Mouse (Mus musculus) c-Kit-negative CD71-positive TER-119-positive erythroid progenitor cells, embryonic 14.5 days (primary cell): ENCODE data around the gene Lpin1.

ENCODE experiments used
- DNase-seq: peaks from one replicate; pipeline ENCODE4 v3.0.0-alpha.2; 2013; ENCODE audit warnings: low read depth, low spot score

Lpin1 gene

DNA sequence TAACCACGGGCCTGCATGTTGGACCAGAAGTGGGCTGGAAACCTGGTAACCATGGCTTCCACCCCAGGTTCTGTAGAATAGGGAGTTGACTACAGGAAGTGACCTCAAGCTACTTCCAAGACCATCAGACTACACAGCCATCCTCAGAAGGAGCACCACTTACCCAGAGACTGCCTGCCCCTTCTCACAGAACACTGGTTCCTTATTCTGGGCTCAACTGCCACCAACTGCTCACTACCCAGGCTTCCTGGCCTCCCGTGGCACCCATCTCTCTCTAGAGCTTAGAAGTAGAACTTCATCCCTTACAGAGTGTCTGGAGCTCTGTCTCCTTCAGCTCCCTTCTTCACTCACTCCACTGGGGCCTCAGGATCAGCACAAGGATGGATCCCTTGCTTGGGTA, at the start of gene Lpin1:
TSS of gene Lpin1 (minus strand) at position 31 of the 400 bp plus-strand sequence.
- no peak for DNase-seq

DNA sequence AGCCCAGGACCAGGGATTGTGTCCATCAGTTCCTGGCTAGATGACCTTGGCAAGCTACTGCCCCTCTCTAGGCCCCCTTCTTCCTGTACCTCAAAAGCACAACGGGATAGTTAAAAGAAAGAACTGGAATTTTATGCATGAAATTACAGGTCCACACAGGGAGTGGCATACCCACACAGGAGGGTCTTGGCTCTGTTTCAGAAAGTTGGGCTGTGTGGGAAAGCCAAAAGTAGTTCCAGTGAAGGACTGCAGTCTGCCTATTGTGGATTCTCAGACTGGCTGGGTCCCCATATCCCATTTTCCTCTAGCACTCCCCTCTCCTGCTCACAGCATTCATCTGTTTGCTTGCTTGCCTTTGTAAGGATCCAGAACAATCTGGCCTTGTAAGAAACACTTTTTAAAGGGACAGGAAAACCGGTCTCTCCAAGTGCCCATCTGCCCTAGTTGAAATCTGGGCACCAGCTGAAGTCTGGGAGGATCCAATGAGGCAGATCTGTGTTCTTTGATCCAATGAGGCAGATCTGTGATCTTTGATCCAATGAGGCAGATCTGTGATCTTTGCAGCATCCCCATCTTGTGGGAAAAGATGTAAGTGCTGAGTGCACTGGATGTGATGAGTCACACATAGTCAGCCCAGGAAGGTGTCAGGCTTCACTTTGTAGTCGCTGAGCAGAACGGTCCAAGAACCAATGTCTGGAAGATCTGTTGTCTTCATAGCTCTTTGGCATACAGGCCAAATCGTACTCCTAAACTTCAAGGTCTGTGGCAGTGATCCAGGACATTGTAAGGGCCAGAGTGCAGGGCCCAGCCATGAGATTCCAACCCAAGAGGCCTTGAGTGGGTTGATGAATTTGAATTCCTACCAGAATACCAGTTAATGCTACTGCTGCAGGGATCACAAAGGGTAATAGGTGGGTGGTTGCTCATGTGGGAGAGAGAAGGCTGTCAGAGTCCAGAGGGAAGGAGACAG, 46.4 kb upstream of the Lpin1 start:
- no peak for DNase-seq

DNA sequence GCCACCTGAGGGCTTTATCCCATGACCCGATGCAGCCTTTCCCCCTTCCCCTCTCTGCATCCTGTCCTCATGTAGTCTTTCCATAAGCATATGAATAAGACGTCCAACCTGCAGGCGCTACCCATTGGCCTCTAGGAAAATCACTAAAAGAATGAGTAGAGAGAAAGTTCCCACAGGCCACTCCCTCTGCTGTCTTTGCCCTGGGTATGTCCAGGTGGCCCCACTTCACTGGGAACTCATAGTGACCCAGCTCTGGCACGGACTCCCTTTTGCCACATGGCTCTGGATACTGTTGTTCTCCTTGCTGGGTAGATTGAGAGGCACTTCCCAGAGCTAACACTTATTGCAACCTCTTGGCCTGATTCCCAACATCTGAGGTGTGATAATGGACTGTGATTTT, 44.8 kb upstream of the Lpin1 start:
- no peak for DNase-seq

DNA sequence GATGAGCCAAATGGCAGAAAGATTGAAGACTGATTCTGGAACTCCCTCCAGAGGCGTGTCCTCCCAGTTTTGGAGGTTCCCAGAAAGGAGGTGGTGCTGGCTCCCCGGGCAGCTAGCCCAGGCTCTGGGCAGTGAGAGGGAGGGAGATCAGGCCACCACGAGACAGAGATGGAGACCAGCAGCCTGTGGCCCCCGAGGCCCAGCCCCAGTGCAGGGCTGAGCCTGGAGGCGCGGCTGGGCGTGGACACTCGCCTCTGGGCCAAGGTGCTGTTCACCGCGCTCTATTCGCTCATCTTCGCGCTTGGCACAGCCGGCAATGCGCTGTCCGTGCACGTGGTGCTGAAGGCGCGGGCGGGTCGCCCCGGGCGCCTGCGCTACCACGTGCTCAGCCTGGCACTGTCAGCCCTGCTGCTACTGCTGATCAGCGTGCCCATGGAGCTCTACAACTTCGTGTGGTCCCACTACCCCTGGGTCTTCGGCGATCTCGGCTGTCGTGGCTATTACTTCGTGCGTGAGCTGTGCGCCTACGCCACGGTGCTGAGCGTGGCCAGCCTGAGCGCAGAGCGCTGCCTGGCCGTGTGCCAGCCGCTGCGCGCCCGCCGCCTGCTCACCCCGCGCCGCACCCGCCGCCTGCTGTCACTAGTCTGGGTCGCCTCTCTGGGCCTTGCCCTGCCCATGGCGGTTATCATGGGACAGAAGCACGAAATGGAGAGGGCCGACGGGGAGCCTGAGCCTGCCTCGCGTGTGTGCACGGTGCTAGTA, 42.7 kb upstream of the Lpin1 start, which contains the start of gene Ntsr2:
TSS of gene Ntsr2 (plus strand) at position 51 of the 762 bp plus-strand sequence.
- no peak for DNase-seq

DNA sequence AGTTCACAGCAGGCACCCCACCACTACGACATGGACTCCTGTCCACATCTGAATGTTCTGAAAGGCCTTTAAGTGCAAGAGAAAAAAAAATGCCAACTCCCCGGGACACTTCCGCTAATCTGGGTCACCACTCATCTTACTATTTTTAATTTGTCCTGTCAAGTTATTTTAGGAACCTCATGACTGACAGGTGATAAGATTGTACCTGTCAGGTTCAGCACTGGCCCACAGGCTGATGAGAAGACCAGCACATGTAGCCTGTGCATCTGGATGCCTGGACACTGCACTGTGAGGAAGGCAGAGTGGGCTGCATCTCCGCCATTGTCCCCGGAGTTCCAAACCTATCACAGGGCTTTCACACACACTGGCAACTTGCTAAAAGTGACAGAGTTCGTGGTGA, 39.1 kb upstream of the Lpin1 start:
- no peak for DNase-seq

DNA sequence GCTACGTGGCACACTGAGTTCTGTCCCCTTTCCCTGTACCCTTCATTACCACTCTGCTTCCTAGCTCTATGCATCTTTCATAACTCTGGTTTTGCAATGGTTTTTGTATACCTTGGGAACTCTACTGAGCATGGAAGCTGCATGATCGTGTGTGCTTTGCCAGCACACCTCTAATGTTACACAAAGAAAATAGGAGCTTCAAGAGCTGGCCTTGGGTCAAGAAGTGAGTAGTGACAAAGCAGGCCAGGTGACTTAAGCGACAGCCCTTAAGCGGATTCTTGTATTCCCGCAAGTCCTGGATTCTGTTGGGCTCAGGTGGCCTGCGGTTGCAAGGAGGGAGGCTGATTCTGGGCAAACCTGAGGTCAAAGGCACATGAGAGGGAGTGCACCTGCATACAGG, 37.5 kb upstream of the Lpin1 start:
- DNase-seq, result no peak

DNA sequence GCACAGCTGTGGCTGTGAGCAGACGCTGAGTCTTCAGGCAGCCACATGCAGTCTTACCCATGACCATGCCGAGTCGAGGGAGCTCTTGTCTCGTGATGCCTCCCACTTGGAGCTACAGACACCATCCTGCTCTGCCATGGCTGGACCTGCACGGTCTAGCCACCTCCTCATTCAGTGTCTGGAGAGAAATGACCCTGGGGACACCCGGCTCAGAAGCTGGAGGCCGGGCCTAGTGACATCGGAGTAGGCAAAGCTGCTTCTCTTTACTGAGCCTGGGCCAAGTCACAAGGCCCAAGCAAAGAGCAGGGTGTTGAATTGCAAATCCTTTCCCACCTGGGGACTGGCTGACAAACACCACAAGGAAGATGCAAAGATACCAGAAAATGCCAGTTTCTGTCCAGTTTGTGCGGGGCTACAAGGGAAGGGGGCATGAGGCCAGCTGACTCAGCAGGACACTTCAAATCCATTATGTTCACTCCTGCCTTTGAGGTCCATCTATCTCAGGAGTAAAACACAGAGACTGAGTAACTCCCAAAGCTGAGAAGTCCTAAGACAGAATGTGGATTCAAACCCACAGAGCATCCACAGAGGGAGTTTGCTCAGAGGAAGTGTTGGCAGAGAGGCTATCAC, 36.1 kb upstream of the Lpin1 start:
- DNase-seq, result no peak

DNA sequence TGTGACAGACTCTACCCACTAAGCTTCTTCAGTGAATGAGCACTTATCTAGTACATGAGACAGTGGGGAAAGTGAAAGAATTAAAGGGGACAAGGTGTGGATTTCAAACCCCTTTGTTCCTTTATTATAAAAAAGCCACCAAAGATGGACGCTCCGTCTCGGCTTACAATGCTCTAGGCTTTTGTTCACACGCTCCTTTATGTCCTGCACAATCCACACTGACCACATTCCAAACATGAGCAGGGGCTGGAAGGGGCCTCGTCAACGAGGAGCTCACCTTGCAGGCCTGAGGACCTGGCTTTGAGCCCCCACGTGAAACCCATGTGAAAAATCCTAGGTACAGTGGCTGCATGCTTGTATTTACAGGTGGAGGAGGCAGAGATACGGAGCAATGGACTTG, 33.9 kb upstream of the Lpin1 start:
- no peak for DNase-seq

DNA sequence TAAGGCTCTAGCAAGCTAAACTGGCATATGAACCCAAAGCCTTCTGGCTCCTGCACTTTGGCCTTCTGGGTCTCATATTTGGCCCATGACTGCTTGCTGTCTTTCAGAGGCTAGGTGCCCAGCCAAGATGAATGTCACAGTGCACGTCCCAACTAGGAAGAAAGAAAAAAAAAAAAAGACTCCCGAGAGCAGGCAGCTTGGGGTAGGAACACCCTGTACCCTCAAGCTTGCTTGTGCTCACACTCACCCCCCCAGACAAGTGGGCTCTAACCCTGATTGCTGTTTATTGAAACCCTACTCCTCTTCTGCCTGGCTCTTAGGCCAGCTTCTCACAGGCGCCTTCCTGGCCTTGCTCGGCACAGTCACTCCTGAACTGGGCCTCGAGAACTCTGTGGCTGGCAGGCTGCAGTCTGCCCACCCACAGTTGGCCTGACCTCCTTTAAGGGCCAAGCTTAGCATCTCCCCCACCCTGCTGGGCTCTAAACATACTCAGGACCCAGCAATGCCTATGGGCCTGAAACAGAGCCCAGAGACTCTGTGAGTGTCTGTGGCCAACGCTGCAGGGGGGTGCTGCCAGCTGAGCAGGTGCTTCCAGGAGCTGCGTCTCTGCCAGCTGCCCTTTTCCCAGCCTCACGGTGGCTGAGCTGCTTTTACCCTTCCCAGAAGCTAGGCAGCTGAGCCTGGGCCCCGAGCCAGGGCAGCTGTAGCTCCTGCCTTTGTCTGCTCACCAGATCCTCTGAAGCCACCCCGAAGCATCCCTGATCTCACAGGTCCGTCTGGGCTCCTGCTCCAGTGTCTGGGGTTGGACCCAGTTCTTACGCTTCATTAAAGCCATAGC, 33.0 kb upstream of the Lpin1 start:
- DNase-seq, result no peak

DNA sequence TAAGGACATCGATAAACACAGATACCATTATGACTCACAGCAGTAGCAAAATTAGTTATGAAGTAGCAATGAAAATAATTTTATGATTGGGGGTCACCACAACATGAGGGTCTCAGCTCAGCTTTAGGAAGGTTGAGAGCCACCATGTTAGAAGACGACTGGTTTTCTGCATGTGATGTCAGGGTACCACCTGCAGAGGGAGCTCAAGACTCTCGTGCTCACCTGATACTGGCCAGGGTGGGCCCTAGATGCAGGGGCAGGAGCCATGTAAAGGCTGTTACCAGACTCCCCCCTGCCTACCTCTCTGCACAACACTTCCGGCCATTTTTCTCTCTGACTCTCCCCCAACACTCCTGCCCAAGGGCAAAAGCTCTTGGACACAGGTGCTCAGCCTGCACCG, 31.2 kb upstream of the Lpin1 start:
- no peak for DNase-seq

DNA sequence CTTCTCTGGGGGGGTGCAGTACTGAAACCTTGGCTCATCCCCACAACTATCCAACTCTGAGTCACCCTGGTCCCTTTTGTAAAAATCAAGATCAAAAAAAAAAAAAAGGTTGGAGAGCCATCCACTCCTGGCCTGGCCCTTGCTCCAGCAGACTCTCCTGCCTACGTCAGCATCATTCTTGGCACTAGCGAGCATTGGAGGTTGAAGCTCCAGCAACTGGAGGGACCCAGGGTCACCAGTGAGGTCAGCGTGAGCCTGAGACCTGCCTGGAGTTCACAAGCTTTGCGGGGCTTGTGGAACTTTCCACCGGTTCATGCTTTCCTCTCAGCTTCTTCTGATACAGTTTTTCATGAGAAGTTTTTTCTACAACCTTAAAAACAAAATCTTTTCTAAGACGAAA, 29.3 kb upstream of the Lpin1 start:
- no peak for DNase-seq

DNA sequence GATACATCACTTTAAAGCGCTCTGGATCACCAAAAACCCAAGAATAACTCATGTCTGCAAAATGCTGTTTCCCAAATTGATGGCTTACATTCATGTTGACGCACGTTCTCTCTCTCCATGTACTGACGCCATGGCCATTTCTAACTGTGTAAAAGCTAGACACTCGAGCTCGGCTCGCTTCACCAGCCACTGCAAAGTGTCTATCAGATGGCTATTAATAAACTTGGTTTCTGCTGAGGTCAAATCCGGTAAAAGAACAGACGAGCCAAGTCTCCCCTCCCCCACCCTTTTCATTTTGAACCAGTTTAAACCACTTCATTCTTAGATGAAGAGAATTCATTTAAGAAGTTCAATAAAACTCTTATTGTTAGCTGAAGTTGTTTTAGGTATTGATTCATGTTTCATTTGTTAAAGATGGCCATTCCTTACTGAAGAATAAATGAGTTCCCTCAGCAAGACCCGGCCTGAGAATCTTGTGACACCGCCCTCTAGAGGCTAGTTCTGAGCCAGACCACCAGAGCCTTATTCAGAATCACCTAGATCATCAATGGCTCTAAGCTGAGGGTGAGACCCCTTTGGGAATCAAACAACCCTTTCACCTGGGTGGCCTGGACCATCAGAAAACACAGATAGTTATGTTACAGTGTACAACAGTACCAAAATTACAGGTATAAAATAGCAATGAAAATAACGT, 28.5 kb upstream of the Lpin1 start:
- DNase-seq, result no peak

DNA sequence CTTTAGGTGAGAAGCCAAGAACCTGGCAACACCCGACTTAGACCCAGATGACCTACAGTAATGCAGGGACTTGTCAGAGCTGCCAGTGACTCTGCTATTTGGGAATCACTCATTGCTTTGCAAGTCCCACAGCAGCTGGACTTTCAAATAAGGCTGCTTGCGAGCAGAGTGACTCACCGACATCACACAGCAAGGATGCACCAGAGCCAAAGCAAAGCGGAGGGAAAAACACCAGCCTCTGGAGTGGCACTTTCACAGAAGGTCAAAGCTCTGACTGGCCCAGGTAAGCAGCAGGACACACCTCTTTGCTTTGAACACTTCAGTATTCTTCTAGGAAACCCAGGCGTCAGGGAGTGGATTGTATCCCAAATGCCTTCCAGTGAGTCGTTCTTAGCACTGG, 25.1 kb upstream of the Lpin1 start:
- no peak for DNase-seq

DNA sequence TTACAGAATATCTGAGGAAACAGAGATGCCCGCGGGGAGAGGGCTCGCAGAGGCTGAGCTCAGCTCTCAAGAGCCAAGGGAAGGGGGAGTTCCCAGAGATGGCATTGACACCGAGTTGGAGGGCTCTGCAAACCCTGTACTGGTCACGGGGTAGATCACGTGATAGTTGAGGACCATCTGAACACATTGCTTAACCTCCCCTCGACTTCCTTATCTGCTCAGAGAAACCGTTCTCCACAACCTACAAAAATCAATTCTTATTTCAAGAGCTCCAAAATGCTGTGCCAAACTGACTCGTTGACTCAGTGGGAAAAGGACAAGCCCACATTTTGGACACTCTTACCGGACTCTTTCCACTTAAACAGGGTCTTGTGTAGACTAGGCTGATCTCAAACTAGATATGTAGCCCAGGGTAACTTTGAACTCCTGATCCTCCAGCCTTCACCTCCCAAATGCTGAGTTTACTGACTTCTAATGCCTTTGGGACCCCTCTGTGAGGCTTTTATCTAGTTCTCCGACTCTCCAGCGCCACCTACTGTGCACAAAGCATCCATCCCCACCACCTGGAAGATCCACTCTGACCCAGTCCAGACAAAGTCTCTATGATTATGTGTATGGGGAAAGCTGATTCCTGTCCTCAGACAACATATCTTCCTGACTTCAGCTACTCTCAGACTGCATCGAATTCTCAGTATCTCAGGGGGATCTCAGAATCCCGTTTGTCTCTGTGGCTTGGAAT, 23.5 kb upstream of the Lpin1 start:
- DNase-seq, result no peak

DNA sequence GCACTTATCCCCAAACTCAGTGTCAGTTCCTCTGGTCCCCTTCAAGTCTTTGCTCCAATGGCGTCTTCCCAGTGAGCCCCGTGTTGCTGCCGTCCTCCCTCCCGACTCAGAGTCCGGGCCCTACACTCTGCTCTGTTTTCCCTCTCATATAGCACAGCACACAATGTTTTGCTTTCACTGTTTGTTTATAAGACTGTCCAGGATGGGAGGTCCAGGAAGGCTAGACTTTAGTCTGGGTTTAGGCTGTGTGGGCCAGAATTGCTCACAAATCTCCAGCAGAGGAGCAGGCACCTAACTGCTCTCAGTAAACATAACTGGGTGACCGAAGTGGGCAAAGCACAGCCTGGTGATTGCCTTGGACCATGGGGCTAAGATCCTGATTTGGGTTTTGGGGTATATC, 22.5 kb upstream of the Lpin1 start:
- no peak for DNase-seq

DNA sequence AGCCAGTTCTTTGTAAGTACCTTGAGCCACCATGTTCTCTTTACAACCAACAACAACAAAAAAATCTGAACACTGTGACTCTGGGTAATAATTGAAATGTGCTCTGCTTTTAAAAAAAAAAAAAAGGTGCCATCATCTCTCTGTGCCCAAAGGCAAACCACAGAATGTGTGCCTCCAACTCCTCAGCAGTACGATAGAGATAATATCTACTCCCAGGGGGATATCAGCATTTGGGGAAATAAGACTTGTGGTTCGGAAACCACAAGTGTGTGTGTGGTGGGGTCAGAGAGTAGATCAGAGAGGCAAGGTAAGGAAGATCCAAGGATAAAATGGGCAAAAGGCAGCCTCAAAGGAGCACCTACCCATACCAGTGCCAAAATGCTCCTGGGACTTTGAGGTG, 20.7 kb upstream of the Lpin1 start:
- no peak for DNase-seq

DNA sequence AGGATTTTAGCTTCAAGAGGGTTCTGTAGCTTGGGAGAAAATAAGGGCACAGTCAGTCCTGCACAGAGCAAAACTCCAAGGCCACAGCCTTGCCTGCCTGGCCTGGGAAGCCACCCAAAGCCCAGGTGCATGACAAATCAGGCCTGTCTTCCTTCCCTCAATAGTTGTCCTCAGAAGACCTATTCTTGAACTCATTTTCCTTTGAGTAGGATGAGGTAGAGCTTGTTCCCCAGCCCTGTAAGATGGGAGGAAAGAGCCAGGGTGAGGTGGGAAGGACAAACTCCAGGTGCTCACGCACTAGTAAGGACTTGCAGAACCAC, 20.1 kb upstream of the Lpin1 start:
- no peak for DNase-seq

DNA sequence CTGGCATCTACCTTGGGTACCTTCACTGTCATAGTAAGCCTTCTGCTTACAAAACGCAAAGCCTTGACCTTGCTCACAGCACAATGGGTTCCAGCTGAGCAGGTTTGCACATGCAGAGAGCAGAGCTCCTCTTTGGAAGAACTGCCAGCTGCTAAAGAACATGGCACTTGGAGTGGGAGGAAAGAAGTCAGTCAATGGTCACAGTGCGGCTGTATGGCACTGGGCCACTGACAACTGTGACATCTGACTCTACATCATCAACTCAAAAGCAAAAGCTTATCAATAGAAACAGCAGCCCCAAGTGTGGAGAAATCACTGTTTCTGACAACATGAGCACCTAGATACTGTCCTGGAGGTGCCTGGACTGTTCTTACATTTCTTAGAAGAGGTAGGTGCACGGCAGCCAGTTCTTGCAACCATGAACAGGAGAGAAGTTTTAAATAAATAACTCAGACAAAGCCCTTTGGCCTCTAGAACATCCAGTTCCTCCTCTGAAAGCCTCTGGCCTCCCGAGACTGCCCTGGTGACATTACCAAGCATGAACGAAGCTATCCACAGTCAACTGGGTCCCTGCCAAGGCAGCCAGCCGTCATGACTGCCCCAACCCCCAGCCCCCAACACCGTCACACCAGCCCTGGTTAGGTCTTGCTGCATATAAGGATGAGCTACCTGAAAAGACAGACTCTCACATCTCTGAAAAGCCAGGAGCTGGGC, 19.5 kb upstream of the Lpin1 start:
- no peak for DNase-seq

DNA sequence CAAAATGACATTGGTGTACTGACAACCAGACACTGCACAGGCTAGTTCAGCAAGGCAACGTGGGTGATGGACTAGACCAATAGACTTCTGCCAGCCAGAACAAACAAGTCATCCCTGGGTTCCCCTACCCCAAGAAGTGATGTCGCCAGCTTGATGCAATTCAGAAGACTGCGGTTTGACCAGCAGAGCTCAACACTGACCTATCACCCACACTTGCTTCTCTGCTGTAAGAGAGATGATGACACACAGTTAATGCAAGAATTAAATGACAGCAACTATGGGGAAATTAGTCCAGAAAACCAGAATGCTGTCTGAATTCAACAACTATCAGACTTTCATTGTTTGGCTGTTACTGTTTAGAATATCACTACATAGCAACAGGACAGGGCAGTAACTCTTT, 9.5 kb upstream of the Lpin1 start:
- DNase-seq, result no peak

DNA sequence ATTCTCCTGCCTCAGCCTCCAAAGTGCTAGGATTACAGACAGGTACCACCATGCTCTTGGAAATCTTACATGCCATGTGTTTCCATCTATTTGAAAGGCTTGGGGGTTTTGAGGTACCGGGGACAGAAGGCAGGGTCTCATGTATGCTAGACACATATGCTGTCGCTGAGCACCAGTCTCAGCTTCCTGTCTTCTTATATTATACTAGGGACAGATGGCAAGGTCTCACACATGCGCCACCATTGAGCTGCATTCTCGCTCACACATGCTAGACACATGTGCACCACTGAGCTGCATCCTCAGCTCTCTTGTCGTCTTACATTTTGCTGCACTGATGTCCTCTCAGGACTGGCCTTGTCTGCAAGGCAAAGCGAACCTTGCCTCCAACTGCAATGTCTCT, 8.7 kb upstream of the Lpin1 start:
- no peak for DNase-seq
